Mouse (Mus musculus): ENCODE results near the gene Wdr64.

GRCm38 (mm10) chr1:175712338-175712909, 14.0 kb downstream of the Wdr64 start:
- TF ChIP-seq CTCF (IDR thresholded peaks at IDR 0.05; ENCODE audit: low read depth) (no peak), EP300 (IDR thresholded peaks at IDR 0.05; ENCODE audit: low read depth) (no peak)
